ENCODE assay signal across 17 mouse cellular contexts in the genomic region with DNA sequence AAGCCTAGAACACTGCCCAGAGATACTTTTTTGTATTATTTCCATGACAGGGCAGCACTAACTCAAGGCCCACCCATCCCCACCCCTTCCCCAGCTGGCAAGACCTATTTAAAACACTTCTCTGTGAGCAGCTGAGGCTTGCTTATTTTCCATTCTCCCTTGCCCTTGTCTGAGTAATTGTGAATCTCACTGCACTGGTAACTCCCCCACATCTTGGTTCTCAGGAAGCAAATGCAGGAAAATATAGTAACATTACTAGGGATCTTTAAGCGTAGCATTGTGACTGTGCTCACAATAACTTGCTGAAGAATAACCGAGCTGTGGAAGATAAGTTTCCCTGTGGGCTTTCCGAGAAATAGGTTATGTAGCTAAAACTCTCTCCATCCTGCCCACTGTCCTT. TPM values are rescaled to one million over a fixed set of nuclear protein-coding genes. Genes with fewer than 3 reads are reported as not detected.
DNase-seq lines count a peak whose midpoint lies in the region; ATAC-seq and TF ChIP-seq lines count a peak whose summit lies in the region.
"Had no signal": no experiment of that assay in that cellular context is flagged by ENCODE, and none has a peak within 500 bp of the region (broad histone marks: within the 10 kb centered on the region; RNA-seq: fewer than 3 reads in every experiment).

No protein-coding gene starts in this region.

- ATAC-seq in embryonic facial prominence, embryonic 14.5 days (ENCODE audit: low read depth): no peak
- no peak for ATAC-seq in heart, embryonic 16.5 days (replicated peaks; ENCODE audit: extremely low read depth, insufficient read depth, low FRiP score)
- no peak for ATAC-seq in limb, embryonic 14.5 days (ENCODE audit: low FRiP score, low read depth)
- ATAC-seq in stomach, postnatal 0 days (ENCODE audit: low FRiP score, low TSS enrichment): no peak
- ATAC-seq in inflammation-experienced regulatory T-cells, adult 6 months: no peak
- ATAC-seq: forebrain, embryonic 15.5 days; midbrain, embryonic 16.5 days had no signal

- no peak overlapping the region for H3K9ac ChIP-seq in embryonic facial prominence, embryonic 14.5 days (ENCODE audit: low read depth, low read length)
- H3K9ac ChIP-seq in heart, embryonic 16.5 days (ENCODE audit: low read length): 0 out of 2 replicates have a peak overlapping the region, but pooled peaks have one; percentile 5
- no peak overlapping the region for H3K9ac ChIP-seq in heart, adult 2 months (ENCODE audit: low read depth, low read length)
- H3K9ac ChIP-seq in limb, embryonic 14.5 days (ENCODE audit: low read depth, low read length, severe bottlenecking): no peak overlapping the region
- H3K9ac ChIP-seq in stomach, postnatal 0 days (ENCODE audit: low read length): no peak overlapping the region
- H3K9ac ChIP-seq: forebrain, embryonic 15.5 days; lung, embryonic 15.5 days had no signal

- 84% methylated on average over 3 of the region's 3 CpGs for WGBS in embryonic facial prominence, embryonic 14.5 days
- 88% methylated on average over 3 of the region's 3 CpGs for WGBS in embryonic facial prominence, embryonic 10.5 days
- WGBS in heart, embryonic 16.5 days: 50% methylated on average over 3 of the region's 3 CpGs
- 46% methylated on average over 3 of the region's 3 CpGs for WGBS in heart, adult 2 months
- 81% methylated on average over 3 of the region's 3 CpGs for WGBS in limb, embryonic 14.5 days
- 92% methylated on average over 3 of the region's 3 CpGs for WGBS in limb, embryonic 10.5 days
- WGBS in stomach, postnatal 0 days: 70% methylated on average over 3 of the region's 3 CpGs

- no peak for TF ChIP-seq CTCF in heart, adult 2 months (IDR thresholded peaks at IDR 0.05)
- no peak for TF ChIP-seq CTCF in stomach, postnatal 0 days (IDR thresholded peaks at IDR 0.05; ENCODE audit: low read depth)

- H3K4me2 ChIP-seq in embryonic facial prominence, embryonic 14.5 days (ENCODE audit: low read depth, low read length): no peak overlapping the region
- no peak overlapping the region; the same call in 1 of the 2 replicates for H3K4me2 ChIP-seq in heart, embryonic 16.5 days (ENCODE audit: low read depth, low read length)
- H3K4me2 ChIP-seq in limb, embryonic 14.5 days (replicated peaks; ENCODE audit: low read depth, low read length, severe bottlenecking): no peak overlapping the region
- no peak overlapping the region for H3K4me2 ChIP-seq in stomach, postnatal 0 days (replicated peaks; ENCODE audit: low read depth)
- H3K4me2 ChIP-seq: forebrain, embryonic 15.5 days; lung, embryonic 15.5 days had no signal

- no peaks in the 10 kb centered on the region; the same call in 1 of the 2 replicates for H3K36me3 ChIP-seq in embryonic facial prominence, embryonic 14.5 days (ENCODE audit: control insufficient read depth, insufficient read depth, low read length)
- H3K36me3 ChIP-seq in embryonic facial prominence, embryonic 10.5 days (replicated peaks): no peaks in the 10 kb centered on the region
- H3K36me3 ChIP-seq in heart, embryonic 16.5 days (ENCODE audit: control insufficient read depth, insufficient read depth): no peaks in the 10 kb centered on the region
- peaks cover 4% of the 10 kb centered on the region for H3K36me3 ChIP-seq in heart, adult 2 months (ENCODE audit: control insufficient read depth, insufficient read depth, low read length)
- H3K36me3 ChIP-seq in limb, embryonic 14.5 days (ENCODE audit: control insufficient read depth, insufficient read depth, low read length): no peaks in the 10 kb centered on the region
- H3K36me3 ChIP-seq in limb, embryonic 10.5 days: no peaks in the 10 kb centered on the region
- H3K36me3 ChIP-seq in stomach, postnatal 0 days (ENCODE audit: control insufficient read depth, insufficient read depth, low read length): no peaks in the 10 kb centered on the region
- H3K36me3 ChIP-seq: forebrain, embryonic 15.5 days; lung, embryonic 15.5 days had no signal

- intact Hi-C loops in heart, adult 2 months (cut with DNase I): loop anchor here (5.0 kb wide), 1 partner anchor 63 kb away; no protein-coding TSS in a partner anchor

- H3K9me3 ChIP-seq in embryonic facial prominence, embryonic 14.5 days (ENCODE audit: control insufficient read depth, low read length): no peaks in the 10 kb centered on the region
- no peaks in the 10 kb centered on the region for H3K9me3 ChIP-seq in embryonic facial prominence, embryonic 10.5 days
- H3K9me3 ChIP-seq in heart, embryonic 16.5 days (replicated peaks; ENCODE audit: control insufficient read depth, low read length): no peaks in the 10 kb centered on the region
- no peaks in the 10 kb centered on the region for H3K9me3 ChIP-seq in limb, embryonic 14.5 days (ENCODE audit: control insufficient read depth, low read length)
- H3K9me3 ChIP-seq in limb, embryonic 10.5 days (replicated peaks): no peaks in the 10 kb centered on the region
- no peaks in the 10 kb centered on the region for H3K9me3 ChIP-seq in stomach, postnatal 0 days (ENCODE audit: control insufficient read depth, low read length)
- H3K9me3 ChIP-seq: forebrain, embryonic 15.5 days; lung, embryonic 15.5 days had no signal

- no peak for TF ChIP-seq EP300 in heart, adult 2 months (IDR thresholded peaks at IDR 0.05; ENCODE audit: insufficient read depth, low read depth, low read length)
- TF ChIP-seq EP300 in stomach, postnatal 0 days (optimal IDR thresholded peaks at IDR 0.05): no peak

- TF ChIP-seq POLR2A in heart, adult 2 months (IDR thresholded peaks at IDR 0.05; ENCODE audit: insufficient read depth, low read depth, low read length): no peak
- TF ChIP-seq POLR2A in limb, embryonic 14.5 days (IDR thresholded peaks at IDR 0.05; ENCODE audit: borderline replicate concordance, extremely low read depth, insufficient read depth, insufficient read length): no peak

- H3K27ac ChIP-seq in embryonic facial prominence, embryonic 14.5 days (replicated peaks; ENCODE audit: low read depth, low read length): no peak overlapping the region; the same call in 1 of the 2 replicates
- no peak overlapping the region for H3K27ac ChIP-seq in embryonic facial prominence, embryonic 10.5 days (replicated peaks)
- H3K27ac ChIP-seq in heart, embryonic 16.5 days (ENCODE audit: low read length): peak overlapping the region; percentile 49
- no peak overlapping the region; the same call in 1 of the 2 replicates for H3K27ac ChIP-seq in heart, adult 2 months
- H3K27ac ChIP-seq in limb, embryonic 14.5 days (replicated peaks; ENCODE audit: low read depth, low read length): 0 out of 2 replicates have a peak overlapping the region, but pooled peaks have one; percentile 40
- no peak overlapping the region for H3K27ac ChIP-seq in limb, embryonic 10.5 days
- H3K27ac ChIP-seq in stomach, postnatal 0 days (replicated peaks): peak overlapping the region; percentile 49; the same call in 1 of the 2 replicates
- H3K27ac ChIP-seq: forebrain, embryonic 15.5 days; lung, embryonic 15.5 days had no signal

- H3K27me3 ChIP-seq in embryonic facial prominence, embryonic 14.5 days (replicated peaks; ENCODE audit: control insufficient read depth, insufficient read depth, low read length): no peaks in the 10 kb centered on the region
- no peaks in the 10 kb centered on the region for H3K27me3 ChIP-seq in embryonic facial prominence, embryonic 10.5 days (replicated peaks; ENCODE audit: low read depth, poor library complexity, severe bottlenecking)
- no peaks in the 10 kb centered on the region for H3K27me3 ChIP-seq in heart, embryonic 16.5 days (ENCODE audit: control insufficient read depth, insufficient read depth, low read length)
- no peaks in the 10 kb centered on the region for H3K27me3 ChIP-seq in heart, adult 2 months (ENCODE audit: control insufficient read depth, insufficient read depth, low read length)
- no peaks in the 10 kb centered on the region for H3K27me3 ChIP-seq in limb, embryonic 14.5 days (ENCODE audit: control insufficient read depth, insufficient read depth, low read length)
- no peaks in the 10 kb centered on the region for H3K27me3 ChIP-seq in limb, embryonic 10.5 days (ENCODE audit: low read depth, poor library complexity, severe bottlenecking)
- H3K27me3 ChIP-seq in stomach, postnatal 0 days (ENCODE audit: control insufficient read depth, insufficient read depth, low read length): no peaks in the 10 kb centered on the region
- H3K27me3 ChIP-seq: forebrain, embryonic 15.5 days; lung, embryonic 15.5 days had no signal

- H3K4me1 ChIP-seq in embryonic facial prominence, embryonic 14.5 days (ENCODE audit: control insufficient read depth, insufficient read depth, low read length): peaks cover 45% of the 10 kb centered on the region
- peaks cover 31% of the 10 kb centered on the region for H3K4me1 ChIP-seq in embryonic facial prominence, embryonic 10.5 days
- peaks cover 53% of the 10 kb centered on the region for H3K4me1 ChIP-seq in heart, embryonic 16.5 days (ENCODE audit: control insufficient read depth, insufficient read depth, low read length)
- H3K4me1 ChIP-seq in heart, adult 2 months (ENCODE audit: control insufficient read depth, insufficient read depth, low read length): peaks cover 34% of the 10 kb centered on the region
- peaks cover 53% of the 10 kb centered on the region for H3K4me1 ChIP-seq in limb, embryonic 14.5 days (ENCODE audit: control insufficient read depth, insufficient read depth, low read length)
- peaks cover 55% of the 10 kb centered on the region for H3K4me1 ChIP-seq in limb, embryonic 10.5 days
- H3K4me1 ChIP-seq in stomach, postnatal 0 days (replicated peaks; ENCODE audit: control insufficient read depth, insufficient read depth): peaks cover 20% of the 10 kb centered on the region

- H3K4me3 ChIP-seq in embryonic facial prominence, embryonic 14.5 days (ENCODE audit: low read depth, low read length): no peak overlapping the region
- H3K4me3 ChIP-seq in embryonic facial prominence, embryonic 10.5 days: no peak overlapping the region
- no peak overlapping the region for H3K4me3 ChIP-seq in heart, embryonic 16.5 days (ENCODE audit: low read length)
- H3K4me3 ChIP-seq in heart, adult 2 months: no peak overlapping the region
- H3K4me3 ChIP-seq in limb, embryonic 14.5 days (replicated peaks; ENCODE audit: low read length): no peak overlapping the region
- H3K4me3 ChIP-seq in limb, embryonic 10.5 days: no peak overlapping the region
- H3K4me3 ChIP-seq in stomach, postnatal 0 days (ENCODE audit: low read depth, low read length): no peak overlapping the region
- H3K4me3 ChIP-seq: forebrain, embryonic 15.5 days; lung, embryonic 15.5 days had no signal

- H3K79me2 ChIP-seq in heart, adult 2 months (replicated peaks; ENCODE audit: control insufficient read depth, insufficient read depth, low read length): peaks cover 8% of the 10 kb centered on the region

- DNase-seq in embryonic facial prominence, embryonic 14.5 days (ENCODE audit: low spot score): peak; percentile 41
- DNase-seq in embryonic facial prominence, embryonic 10.5 days (ENCODE audit: low spot score): no peak
- DNase-seq in heart, adult 2 months: no peak
- DNase-seq in limb, embryonic 14.5 days (ENCODE audit: low spot score): no peak
- no peak for DNase-seq in limb, embryonic 10.5 days (ENCODE audit: low spot score)
- DNase-seq in stomach, postnatal 0 days (ENCODE audit: low spot score): no peak
- DNase-seq: adrenal gland, postnatal 14 days; cerebellum, adult 9-10 months; gastrocnemius, postnatal 14 days; kidney, postnatal 36 days; liver; right cerebral cortex, postnatal 4 days had no signal

RNA-seq across cellular contexts. Expression of gene Nck2, which starts 24.6 kb away (rescaled TPM):
- polyA plus RNA-seq in embryonic facial prominence, embryonic 14.5 days (2014; fragmentation: Nextera tagmentation; extraction: Ambion mirVana): 37.3 and 40.9 TPM in 2 replicates
- 50.3 and 52.5 TPM in 2 replicates for polyA plus RNA-seq in embryonic facial prominence, embryonic 10.5 days (2016; fragmentation: Nextera tagmentation; extraction: Ambion mirVana)
- 27.6 and 31.2 TPM in 2 replicates for polyA plus RNA-seq in heart, embryonic 16.5 days (2015; fragmentation: Nextera tagmentation; extraction: Ambion mirVana)
- total RNA-seq in heart, adult 2 months (2021): 10 to 100 TPM; 11.9 to 15.3 TPM
- 11.7 and 12.9 TPM in 2 replicates for polyA plus RNA-seq in heart, adult 2 months (2012; rRNA removed)
- polyA plus RNA-seq in limb, embryonic 14.5 days (2012; rRNA removed): 43.3 and 48.6 TPM in 2 replicates
- polyA plus RNA-seq in limb, embryonic 14.5 days (2014; fragmentation: Nextera tagmentation; extraction: Ambion mirVana): 38.8 and 44.8 TPM in 2 replicates
- polyA plus RNA-seq in limb, embryonic 10.5 days (2016; fragmentation: Nextera tagmentation; extraction: Ambion mirVana): 46.5 and 51.5 TPM in 2 replicates
- 41.4 and 41.7 TPM in 2 replicates for polyA plus RNA-seq in stomach, postnatal 0 days (2015; fragmentation: Nextera tagmentation; extraction: Ambion mirVana)
- 10 to 100 TPM; 14.9 to 24.1 (median 18.7) TPM for polyA plus RNA-seq in inflammation-experienced regulatory T-cells, adult 6 months (2017; shearing (Covaris generic))

Comparison
In these comparisons a context has a peak if more than half of its experiments do, and no peak if none do; other contexts are left out.
1. H3K27ac ChIP-seq: peak in heart, embryonic 16.5 days (single experiment), limb, embryonic 14.5 days (single experiment) and stomach, postnatal 0 days (single experiment); none in embryonic facial prominence, embryonic 14.5 days (single experiment), embryonic facial prominence, embryonic 10.5 days (single experiment), heart, adult 2 months (single experiment) and limb, embryonic 10.5 days (single experiment).